8 mouse cellular contexts compared by ENCODE assay signal in genomic region chr9:67047606-67048482, GRCm38 (mm10). TPM values are rescaled to one million over a fixed set of nuclear protein-coding genes. Genes with fewer than 3 reads are reported as not detected.
DNase-seq lines count a peak whose midpoint lies in the region; ATAC-seq and TF ChIP-seq lines count a peak whose summit lies in the region.

No protein-coding gene starts in this region.

- intact Hi-C loops in left cerebral cortex, postnatal 14 days (cut with DNase I) = loop anchor here (5.0 kb wide), 1 partner anchor 124 kb away; no protein-coding TSS in a partner anchor

- ATAC-seq in forebrain, embryonic 15.5 days (replicated peaks) = no peak

- H3K9me3 ChIP-seq in forebrain, embryonic 15.5 days = no peaks in the 10 kb centered on the region
- no peaks in the 10 kb centered on the region for H3K9me3 ChIP-seq in limb, embryonic 10.5 days (replicated peaks)

- no peaks in the 10 kb centered on the region for H3K36me3 ChIP-seq in forebrain, embryonic 15.5 days
- H3K36me3 ChIP-seq in limb, embryonic 10.5 days = no peaks in the 10 kb centered on the region

- peaks cover 40% of the 10 kb centered on the region for H3K4me1 ChIP-seq in forebrain, embryonic 15.5 days
- peaks cover 65% of the 10 kb centered on the region for H3K4me1 ChIP-seq in limb, embryonic 10.5 days
- H3K4me1 ChIP-seq in olfactory bulb, adult 2 months (ENCODE audit: control insufficient read depth, insufficient read depth, low read length) = peaks cover 20% of the 10 kb centered on the region

- no peak for TF ChIP-seq CTCF in olfactory bulb, adult 2 months (IDR thresholded peaks at IDR 0.05; ENCODE audit: insufficient read depth, low read depth, low read length)

- no peak for TF ChIP-seq POLR2A in olfactory bulb, adult 2 months (IDR thresholded peaks at IDR 0.05; ENCODE audit: insufficient read depth, low read depth, low read length)

- peak overlapping the region; percentile 95 for H3K4me2 ChIP-seq in forebrain, embryonic 15.5 days (replicated peaks)

- H3K27ac ChIP-seq in forebrain, embryonic 15.5 days (replicated peaks) = no peak overlapping the region
- peak overlapping the region; percentile 77 for H3K27ac ChIP-seq in limb, embryonic 10.5 days
- H3K27ac ChIP-seq in olfactory bulb, adult 2 months (ENCODE audit: insufficient read depth, low read depth, low read length) = 0 out of 2 replicates have a peak overlapping the region, but pooled peaks have one; percentile 27

- H3K27me3 ChIP-seq in forebrain, embryonic 15.5 days = peaks cover 44% of the 10 kb centered on the region
- peaks cover 50% of the 10 kb centered on the region for H3K27me3 ChIP-seq in limb, embryonic 10.5 days (ENCODE audit: low read depth, poor library complexity, severe bottlenecking)

- DNase-seq in adrenal gland, adult (ENCODE audit: inconsistent age in 2 of 2, low spot score in 1 of 2) = peak; percentile 31 to 68
- DNase-seq in adrenal gland, postnatal 14 days = no peak
- peak; percentile 44 for DNase-seq in ovary, postnatal 36 days (ENCODE audit: low spot score)
- no peak for DNase-seq in ovary, adult 18-20 months (ENCODE audit: low spot score)
- DNase-seq in limb, embryonic 10.5 days (ENCODE audit: low spot score) = peak; percentile 65
- DNase-seq in left cerebral cortex, postnatal 14 days (ENCODE audit: low spot score in 2 of 2) = no peak

- under 1% methylated on average over 50 of the region's 50 CpGs for WGBS in forebrain, embryonic 15.5 days
- under 1% methylated on average over 50 of the region's 50 CpGs for WGBS in limb, embryonic 10.5 days
- 2% methylated on average over 50 of the region's 50 CpGs for WGBS in olfactory bulb, adult 2 months

- H3K9ac ChIP-seq in forebrain, embryonic 15.5 days (replicated peaks) = peak overlapping the region; percentile 54

- peak overlapping the region; percentile 48 for H3K4me3 ChIP-seq in forebrain, embryonic 15.5 days
- peak overlapping the region; percentile 62 for H3K4me3 ChIP-seq in limb, embryonic 10.5 days
- H3K4me3 ChIP-seq in olfactory bulb, adult 2 months (ENCODE audit: insufficient read depth, low read depth, low read length) = peak overlapping the region; percentile 55

RNA-seq across cellular contexts. Expression of gene Tpm1, which starts 1.4 kb away (rescaled TPM):
- 183 and 207 TPM in 2 replicates for total RNA-seq in adrenal gland, postnatal 14 days (2021)
- 118 and 121 TPM in 2 replicates for polyA plus RNA-seq in forebrain, embryonic 15.5 days (2015; fragmentation: Nextera tagmentation; extraction: Ambion mirVana)
- 252 and 286 TPM in 2 replicates for polyA plus RNA-seq in limb, embryonic 10.5 days (2016; fragmentation: Nextera tagmentation; extraction: Ambion mirVana)
- not detected in 2 replicates for polyA plus RNA-seq in olfactory bulb, adult 2 months (2012; ENCODE audit: insufficient read depth, insufficient read length, low replicate concordance, missing spikeins)
- 100 to 1,000 TPM; 204 to 207 TPM for total RNA-seq in left cerebral cortex, postnatal 14 days (2021)

Comparison
In these comparisons a context has a peak if more than half of its experiments do, and no peak if none do; other contexts are left out.
1. DNase-seq: peak in adrenal gland, adult (2 of 2), ovary, postnatal 36 days (single experiment) and limb, embryonic 10.5 days (single experiment); none in adrenal gland, postnatal 14 days (single experiment), ovary, adult 18-20 months (single experiment) and left cerebral cortex, postnatal 14 days (0 of 2).
2. Peak in every context shown above with its lines, with median percentiles within 50 percentile points of each other: H3K4me3 ChIP-seq.